Mouse (Mus musculus) urinary bladder, postnatal 4 days (tissue): Measurements from ENCODE around the gene Myt1.

Experiments
- DNase-seq, 2 experiments: peaks; one replicate each; pipeline ENCODE4 v3.0.0; 2021 to 2022; ENCODE audit warnings: low spot score in 2 of 2

The Myt1 gene

DNA sequence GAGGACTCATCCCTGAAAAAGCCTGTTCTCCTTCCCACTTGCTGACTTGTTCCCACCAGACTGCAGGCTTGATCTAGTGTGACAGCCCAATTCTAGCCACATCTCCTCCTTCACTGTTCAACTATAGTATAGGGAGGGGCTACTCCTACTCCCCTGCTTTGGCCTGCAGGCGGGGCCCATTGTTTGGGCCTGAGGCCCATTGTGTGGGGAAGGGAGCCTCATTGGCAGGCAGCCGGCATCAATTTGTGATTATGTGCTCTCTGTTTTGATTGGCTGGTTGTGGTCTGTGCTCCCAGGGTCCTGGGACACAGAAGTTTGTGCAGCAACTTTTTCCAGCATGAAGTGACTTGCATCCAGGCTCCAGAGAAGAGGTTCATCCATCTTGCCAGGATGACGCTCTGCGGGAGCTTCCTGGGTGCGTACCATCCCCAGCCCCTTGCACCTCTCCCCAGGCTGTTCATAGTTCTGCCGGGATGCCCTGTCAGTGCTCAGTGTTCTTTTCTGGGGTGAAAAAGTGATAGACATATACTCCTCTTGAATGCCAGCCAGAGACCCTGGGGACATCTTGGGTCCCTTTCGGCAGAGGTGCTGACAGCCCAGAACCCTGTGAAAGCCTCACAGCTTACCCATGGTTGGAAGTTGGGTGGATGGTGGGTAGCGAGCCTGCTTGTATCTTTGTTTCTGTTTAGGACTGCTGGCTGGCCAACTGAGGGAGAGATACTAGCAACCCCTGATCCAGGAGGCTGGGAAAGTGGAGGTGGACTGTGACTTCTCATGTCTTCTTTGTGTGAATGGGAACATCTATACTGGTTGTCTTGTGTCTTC, at the start of gene Myt1:
TSS of gene Myt1 (plus strand) at position 327 of the 825 bp plus-strand sequence.
- DNase-seq = no peak

DNA sequence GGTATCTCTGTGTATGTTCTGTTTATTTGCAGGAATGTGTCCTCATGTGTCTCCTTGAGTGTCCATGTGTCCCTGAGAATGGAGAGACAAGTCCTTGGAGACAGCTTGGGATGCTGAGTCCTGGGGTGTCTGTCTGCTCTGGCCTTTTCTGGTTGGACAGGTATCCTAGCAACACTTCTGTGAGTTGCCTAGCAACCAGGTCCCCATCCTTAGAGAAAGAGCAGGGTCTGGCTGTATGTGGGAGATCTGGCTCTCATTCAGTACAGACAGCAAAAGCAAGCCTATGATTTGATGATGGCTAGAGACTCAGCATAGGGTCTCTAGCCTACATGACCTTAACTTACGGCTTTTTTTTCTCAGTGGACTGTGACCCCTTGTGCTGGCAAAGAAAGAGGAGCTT, 49.4 kb upstream of the Myt1 start:
- DNase-seq = no peak

DNA sequence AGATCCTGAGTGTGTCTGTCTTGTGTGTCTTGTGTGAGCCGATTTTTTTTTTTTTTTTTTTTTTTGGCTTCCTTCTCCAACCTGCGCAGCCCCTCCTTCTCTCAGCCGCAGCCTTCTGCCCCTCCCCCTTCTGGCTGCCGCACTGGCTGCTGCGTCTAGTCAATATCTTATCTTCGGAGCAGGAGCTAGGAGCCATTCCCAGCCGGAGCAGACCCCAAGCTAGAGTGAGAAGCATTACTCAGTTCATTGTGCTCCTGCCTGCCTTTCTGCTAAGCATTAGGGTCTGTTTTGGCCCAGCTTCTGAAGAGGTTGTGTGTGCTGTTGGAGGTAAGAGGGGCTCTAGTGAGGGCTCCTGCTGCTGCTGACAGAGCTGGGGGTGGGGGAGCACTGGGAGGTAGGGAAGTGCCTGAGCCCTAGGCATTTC, 48.2 kb upstream of the Myt1 start, which contains the start of gene Oprl1:
TSS of gene Oprl1 (plus strand) at position 114 of the 424 bp plus-strand sequence.
- no peak for DNase-seq

DNA sequence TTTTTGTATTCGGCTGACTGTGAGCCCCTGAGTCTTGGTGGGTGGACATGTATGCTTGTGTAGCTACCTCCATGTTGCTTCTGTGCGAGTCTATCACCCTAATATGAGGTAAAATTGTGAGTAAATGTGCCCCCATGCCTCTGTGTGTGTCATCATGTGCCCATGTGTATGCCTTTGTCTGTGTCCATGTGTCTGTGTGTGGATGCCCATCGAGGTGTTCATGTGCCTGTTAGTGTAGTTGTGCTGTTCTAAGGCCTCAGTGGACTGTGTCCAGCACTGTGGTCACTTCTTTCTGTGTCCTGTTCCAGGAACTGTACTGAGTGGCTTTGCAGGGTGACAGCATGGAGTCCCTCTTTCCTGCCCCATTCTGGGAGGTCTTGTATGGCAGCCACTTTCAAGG, 47.8 kb upstream of the Myt1 start:
- no peak for DNase-seq

DNA sequence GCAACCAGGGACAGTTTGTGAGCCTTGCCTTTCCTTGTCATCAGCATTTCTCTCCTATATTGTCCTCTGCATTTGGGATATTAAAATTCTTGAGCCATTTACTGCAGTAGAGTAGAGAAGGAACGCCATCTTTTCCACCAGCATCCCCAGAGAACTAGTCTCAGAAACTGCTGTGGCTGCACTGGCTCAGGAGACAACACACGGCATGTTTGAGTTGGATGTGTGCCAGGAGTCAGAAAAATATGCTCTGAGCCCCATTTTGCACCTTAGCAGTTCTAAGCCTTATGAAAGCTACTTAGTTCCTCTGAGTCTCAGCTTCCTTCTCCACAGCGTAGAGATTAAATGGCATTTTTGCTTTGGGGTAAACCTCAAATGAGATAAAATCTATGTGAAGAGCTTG, 46.1 kb upstream of the Myt1 start:
- no peak for DNase-seq

DNA sequence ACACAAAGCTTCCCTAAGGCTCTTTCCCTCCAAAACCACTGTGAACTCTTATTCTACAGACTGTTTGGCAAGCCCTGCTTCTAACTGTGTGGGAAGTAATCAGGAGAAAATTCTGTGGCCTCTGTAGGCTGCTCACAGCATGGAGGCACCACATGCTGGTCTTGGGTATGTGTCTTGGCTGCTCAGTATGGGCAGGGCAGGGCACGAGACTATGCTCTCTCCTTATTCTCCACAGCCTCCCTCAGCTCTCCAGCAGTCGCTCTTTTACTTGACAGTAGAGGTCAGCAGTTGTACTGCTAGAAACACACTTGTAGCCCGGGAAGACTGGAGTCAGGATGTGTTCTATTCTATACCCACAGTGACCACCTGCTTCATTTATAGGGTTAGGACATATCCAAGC, 43.1 kb upstream of the Myt1 start:
- DNase-seq = no peak

DNA sequence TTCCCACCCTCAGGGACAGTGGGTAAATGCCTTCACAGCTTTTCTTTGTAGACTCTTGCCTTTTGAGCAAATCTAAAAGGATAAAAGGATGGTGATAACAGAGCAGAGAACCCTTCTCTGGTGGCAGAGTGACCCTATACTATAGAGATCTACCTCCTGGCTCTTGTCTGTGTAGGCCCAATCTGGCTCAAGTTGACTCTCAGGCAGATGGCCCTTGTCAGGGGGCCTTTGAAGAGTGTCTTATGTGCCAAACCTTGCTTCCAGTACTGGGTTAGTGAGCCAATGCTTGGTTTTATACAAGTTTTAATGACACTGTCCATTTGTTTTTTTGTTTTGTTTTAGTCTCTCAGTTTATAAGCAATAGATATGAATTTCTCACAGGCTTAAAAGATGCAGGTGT, 41.9 kb upstream of the Myt1 start:
- no peak for DNase-seq

DNA sequence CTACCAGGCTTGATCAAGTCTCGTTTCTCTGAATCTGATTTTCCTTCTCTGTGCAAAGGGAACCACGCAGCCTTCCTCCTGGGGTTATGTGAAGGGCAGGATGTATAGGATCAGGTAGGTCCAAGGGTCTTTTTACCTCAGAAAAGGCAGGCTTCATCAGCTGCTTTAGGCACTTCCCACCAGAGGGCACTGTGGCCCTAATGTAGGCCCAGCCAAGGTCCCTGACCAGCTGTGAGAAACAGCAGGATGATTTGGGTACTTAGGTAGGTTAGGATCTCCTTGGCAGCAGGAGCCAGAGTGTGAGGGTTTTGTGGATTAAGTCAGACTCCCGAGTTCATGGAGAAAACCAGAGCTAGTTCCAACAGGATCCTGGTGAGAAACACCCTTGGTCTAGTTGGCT, 40.9 kb upstream of the Myt1 start:
- DNase-seq = no peak

DNA sequence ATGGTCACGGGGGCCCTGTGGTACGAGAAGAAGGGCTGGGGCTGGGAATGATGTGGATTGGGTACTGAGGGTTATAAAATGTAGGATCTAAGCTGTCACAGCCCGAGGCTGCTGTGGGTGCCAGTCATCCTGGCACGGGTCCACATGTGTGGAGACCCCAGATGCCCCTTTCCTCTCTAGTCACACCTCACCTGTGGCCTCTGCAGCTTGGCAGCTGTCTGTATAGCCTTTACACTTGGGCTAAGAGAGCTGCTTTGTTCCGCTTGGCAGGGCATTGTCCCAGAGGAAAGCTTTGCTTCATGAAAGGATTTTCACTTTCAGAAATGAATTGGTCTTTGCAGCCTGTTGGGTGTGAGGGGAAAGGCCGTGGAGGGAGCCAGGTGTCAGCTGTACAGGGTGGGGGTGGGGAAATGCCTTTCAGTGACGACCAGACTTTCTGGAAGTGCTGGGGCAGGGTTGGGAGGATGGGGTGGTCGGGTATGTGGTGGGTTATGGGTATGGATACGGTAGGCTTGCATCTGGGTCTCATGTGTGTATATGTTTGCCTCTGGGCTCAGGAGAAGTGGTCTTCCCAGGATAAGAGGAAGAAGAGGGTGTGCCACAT, 35.4 kb upstream of the Myt1 start:
- DNase-seq = no peak

DNA sequence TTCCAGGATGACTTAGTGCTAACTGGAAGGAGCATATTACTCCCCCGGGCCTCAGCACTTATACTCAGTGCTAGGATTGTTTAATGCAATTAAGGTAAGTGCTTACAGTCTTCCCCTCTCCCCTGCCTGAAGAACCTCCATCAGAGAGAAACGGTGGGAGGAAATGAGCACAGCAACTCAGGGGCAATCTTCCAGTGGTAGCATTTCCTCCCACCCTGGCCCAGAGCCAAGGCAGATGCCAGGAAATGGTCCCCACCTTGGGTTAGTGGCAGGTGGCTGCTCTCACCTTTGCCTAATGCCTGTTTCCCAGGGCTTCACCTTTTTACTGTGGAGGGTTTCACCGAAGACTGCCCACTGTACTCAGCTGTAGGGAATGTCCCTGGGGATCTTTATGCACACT, 33.1 kb upstream of the Myt1 start:
- no peak for DNase-seq

DNA sequence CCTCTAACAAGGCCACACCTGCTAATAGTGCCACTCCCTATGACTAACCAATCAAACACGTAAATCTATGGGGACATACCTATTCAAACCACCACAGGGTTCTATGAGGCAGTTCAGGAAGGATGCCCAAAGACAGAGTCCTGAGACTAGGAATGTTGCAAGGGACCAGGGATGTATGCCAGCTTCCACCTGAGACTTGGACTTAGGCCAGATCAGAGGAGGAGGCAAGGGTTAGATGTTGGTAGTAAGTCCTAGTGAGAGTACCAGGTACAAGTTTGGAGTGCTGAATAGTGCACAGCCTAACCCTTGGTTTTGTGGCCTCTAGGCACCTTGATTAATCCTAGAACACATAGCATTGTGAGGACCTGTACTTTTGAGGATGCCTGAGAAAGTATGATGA, 10.5 kb upstream of the Myt1 start:
- DNase-seq = no peak

DNA sequence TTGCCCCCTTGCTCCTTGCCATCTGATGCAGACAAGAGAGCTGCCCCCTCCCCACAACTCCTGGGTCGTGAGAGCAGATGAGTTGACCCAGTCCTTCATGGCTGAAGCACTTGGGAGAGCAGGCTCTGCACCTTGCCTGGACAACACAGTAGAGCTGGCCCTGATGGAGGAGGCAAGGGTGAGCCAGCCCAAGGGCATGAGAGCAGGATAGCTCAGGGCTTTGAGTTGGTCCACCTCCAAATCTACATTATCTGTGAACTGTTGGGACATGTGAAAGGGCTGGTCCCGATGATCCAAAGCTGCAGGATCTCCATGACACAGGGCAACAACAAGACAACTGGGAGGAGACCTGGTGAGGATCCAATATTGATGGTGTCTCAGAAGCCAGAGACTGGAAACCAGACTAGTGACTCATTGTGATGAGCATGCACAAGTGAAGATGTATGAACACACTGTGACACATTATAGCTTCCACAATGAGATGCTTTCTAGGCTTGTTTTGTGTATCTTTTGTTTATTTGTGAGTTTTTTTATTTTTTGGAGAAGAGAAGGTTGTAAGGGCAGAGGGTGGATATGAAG, 4.9 kb upstream of the Myt1 start:
- no peak for DNase-seq

DNA sequence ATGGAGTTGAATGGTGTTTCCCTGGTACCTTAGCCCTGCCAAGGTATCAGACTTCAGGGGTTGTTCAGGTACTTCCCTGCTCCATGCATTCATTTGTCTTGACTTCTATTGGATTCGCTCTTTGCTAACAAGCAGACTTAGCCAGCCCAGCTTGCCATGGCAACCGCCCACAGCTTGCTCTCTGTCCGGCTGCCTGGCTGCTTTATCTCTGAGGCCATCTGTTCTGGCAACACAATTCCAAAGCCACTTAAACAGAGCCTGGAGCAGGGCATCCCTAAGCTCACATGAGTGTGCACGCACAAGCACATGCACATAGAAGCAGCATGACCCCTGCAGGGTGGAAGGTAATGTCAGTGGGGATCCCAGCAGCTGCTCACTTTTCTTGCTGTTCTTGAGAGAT, 4.1 kb upstream of the Myt1 start:
- DNase-seq = no peak

DNA sequence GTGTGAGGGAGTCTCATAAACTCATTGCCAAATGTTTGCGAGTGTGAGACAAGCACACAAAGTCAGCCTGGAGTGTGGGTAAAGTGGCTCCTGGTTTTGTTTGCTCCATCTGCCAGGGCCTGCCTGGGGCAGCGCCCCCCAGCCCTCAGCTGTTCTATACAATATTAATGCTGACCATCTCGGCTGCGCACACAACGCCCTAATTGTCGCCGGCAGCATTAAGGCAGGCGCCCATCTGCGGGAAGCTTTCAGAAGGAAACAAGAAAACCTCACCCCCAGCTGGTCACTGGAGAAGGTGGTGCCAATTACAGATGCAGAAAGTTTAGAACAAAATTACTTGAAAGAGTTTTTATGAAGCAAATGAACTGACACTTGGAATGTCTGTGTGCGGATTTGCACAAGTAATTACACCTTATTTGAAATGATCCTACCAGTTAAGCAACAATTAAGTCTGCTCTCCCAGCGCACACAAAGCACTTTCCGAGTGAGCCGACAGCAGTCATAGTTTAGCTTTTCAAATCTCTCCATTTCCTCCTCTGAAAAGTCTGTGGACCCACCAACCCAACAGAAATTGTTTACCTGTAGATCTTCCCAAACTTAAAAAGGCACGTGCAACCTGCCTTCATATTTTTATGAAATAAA, 875 bp downstream of the Myt1 start:
- no peak for DNase-seq

DNA sequence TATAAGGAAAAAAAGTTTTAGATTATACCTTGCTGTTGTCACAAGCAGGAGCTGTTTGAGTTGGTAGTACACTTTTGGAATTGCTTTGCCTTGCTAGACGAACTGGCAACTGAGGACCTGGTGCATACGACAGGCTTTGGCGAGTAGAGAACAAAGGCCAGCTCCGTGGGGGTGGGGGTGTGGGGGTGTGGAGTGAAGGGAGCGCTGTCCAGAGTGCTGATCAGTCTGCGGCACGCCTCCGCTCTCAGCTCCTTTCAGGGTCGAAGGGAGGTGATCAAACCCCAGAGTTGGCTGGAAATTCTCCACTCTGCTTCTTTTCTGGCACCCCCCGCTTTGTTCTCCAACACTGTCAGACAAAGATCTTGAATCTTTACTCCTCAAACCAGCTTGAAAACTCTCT, 1.5 kb downstream of the Myt1 start:
- no peak for DNase-seq

DNA sequence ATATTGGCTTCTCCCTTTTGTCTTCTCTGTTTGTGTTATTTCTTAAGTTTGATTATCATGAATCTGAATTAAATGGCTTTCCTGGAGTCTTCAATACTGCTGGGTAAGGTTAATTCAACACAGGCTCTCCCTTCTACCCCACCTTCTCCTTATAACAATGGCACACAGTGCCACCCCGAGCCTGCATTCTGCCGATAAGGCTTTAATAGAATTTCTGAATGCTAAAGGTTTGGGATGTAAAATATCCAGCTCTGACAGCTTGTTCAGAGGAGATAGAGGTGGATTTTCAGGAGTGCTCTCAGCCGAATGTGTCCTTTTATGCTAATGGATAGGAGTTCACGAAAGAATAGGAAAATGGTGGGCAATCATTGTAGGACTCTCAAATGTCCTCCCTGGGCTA, 2.1 kb downstream of the Myt1 start:
- no peak for DNase-seq

DNA sequence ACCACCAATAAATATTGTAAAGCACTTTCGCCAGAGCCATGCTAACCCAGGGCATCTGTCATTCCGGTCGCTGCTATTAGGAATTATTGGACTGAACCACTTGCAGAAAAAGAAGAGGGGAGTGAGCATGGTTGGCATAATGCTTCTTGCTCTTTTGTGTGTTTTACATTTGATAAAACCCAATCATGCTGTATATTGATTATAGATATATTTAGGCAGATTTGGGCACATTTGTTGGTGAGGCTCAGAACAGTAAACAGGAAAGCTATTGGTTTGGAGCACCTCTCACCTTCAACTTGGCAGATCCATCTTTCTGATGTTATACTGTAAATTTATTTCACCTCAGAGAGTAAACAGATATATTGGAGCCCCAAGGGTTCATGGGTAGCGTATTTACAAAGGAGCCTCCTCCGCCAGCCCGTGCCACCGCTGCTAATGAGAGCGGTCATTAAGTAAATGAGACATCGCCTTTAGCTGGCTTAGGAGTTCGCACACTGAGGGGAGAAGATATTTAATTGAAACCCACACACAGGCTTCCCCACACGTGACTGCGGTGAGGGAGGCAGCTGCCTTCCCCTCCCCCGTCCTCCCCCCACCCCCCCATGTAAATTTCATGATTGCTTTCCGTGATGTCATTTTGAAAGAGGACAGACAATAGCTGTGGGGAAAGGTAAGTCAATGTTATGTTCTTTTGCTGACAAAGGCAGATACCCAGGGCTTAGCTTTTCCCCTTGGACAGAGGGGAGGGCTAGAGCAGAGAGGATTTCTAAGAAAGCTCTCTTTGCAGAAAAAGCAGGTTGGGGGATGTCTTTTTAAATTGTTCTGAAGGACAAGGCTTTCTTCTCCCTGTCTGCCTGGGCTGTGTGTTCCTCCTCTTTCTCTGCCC, 3.8 kb downstream of the Myt1 start:
- DNase-seq = no peak

DNA sequence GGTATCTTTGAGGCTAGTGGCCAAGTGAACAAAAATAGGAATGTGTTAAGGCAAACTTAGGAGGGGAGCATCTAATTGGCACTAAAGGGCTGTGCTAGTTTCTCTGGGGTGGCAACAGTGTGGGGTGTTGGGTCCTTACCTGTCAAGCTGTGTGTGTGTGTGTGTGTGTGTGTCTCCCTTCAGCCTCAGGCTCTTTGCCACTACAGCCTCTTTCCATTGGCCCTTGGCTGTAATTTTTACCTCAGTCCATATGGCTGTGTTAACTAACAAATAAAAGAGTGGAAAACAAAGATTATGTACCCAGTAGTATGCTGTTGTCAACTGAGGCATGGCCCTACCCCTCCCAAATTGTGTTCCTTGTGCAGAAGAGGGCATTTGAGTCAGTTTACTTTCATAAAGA, 5.3 kb downstream of the Myt1 start:
- no peak for DNase-seq

DNA sequence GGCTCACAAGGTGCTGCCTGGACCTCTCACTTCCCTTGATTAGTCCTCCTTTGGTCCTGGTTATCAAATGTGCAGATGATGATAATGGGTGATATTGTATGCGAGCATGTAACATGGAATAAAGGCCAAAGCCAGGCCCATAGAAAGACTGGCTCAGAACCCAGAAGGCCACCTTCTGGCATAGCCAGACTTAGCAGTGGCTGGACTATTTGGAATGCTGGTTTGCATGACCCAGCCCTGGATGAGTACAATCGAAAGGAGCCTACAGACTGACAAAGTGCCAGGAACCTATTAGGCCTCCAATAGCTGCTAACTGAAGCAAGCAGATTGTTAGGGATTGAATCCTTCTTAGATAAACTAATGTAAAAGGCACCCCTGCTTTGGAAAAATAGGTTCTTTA, 6.3 kb downstream of the Myt1 start:
- DNase-seq = no peak

DNA sequence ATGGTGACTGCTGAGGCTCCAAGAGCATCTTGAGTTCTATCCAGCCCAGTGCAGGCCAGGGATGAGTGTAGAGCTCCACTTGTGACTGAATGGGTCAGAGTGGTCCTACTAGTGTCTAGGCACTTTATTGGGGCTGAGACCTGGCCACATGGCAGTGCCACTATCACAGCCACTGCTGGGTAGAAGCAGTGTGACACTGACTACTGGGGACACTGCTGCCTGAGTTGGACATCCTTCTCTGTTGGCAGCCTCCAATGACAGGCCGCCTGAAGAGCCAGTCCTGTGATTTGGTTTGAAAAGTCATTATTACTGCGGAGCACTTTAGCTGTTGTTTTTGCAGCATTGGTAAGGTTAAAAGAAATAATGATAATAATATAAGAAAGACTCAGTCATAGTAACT, 10.1 kb downstream of the Myt1 start:
- no peak for DNase-seq

DNA sequence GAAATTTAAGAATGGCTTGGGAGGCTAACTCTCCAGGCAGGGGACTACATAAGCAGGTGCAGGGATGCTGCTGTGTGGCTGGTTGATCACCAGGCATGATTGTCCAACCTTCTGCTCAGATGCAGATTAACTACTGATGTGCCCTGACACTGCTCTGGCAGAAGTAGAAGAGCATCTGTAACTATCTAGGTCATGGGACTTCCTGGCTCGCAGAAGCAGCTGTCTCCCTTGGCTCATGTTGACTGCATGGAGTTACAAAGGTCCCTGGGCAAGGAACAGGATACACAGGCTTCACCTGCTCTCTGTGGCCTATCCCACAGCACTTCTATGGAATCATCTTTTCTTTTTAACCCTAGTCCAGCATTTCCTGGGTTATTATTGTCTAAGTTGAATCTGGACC, 12.7 kb downstream of the Myt1 start:
- no peak for DNase-seq

DNA sequence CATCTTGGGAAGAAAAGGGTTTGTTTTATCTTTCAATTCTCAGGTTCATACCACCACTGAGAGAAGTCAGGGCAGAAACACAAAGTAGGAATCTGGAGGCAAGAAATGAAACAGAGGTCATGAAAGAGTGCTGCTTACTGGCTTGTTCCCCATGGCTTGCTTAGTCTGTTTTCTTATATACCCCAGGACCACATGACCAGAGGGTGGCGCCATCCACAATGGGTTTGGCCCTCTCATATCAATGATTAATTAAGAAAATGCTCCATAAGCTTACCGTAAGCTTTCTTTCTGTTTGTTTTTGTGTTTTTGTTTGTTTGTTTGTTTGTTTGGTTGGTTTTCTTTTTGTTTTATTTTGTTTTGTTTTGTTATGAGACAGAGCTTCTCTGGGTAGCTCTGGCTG, 14.6 kb downstream of the Myt1 start:
- no peak for DNase-seq
